Mouse (Mus musculus) forebrain, embryonic 11.5 days (tissue): ENCODE results near the gene Micall1. TPM values are rescaled to one million over a fixed set of nuclear protein-coding genes. Genes with fewer than 3 reads are reported as not detected.

ENCODE experiments used
- ATAC-seq: fragments of 200-750 bp; cut with Nextera tagmentation; replicated peaks from 2 replicates; pipeline ENCODE4 v1.8.0; 2017; ENCODE audit warnings: moderate TSS enrichment; ENCODE audit not compliant: low FRiP score
- DNase-seq: peaks from one replicate; pipeline ENCODE4 v3.0.0-alpha.2; 2017; ENCODE audit warnings: low spot score
- H3K27ac ChIP-seq: fragments of 300-500 bp; sonication (generic); 2 replicates; pipeline ENCODE4 v1.5.1; 2014; ENCODE audit warnings: low read depth, low read length
- H3K27me3 ChIP-seq: fragments of 300-500 bp; sonication (generic); 2 replicates; pipeline ENCODE4 v1.6.1; 2014; ENCODE audit warnings: mild to moderate bottlenecking, low read length, mixed read lengths; ENCODE audit not compliant: control insufficient read depth, insufficient read depth
- H3K36me3 ChIP-seq: fragments of 300-500 bp; sonication (generic); 2 replicates; pipeline ENCODE4 v1.6.1; 2014; ENCODE audit warnings: mild to moderate bottlenecking, low read length, moderate library complexity, mixed read lengths; ENCODE audit not compliant: control insufficient read depth, insufficient read depth
- H3K4me1 ChIP-seq: fragments of 300-500 bp; sonication (generic); replicated peaks from 2 replicates; pipeline ENCODE4 v1.6.1; 2014; ENCODE audit warnings: low read length, mixed read lengths; ENCODE audit not compliant: control insufficient read depth, insufficient read depth
- H3K4me2 ChIP-seq: fragments of 300-500 bp; sonication (generic); 2 replicates; pipeline ENCODE4 v1.6.1; 2014; ENCODE audit warnings: low read depth, mild to moderate bottlenecking, low read length, moderate library complexity, mixed read lengths; ENCODE audit not compliant: severe bottlenecking
- H3K4me3 ChIP-seq: fragments of 300-500 bp; sonication (generic); 2 replicates; pipeline ENCODE4 v1.5.1; 2014; ENCODE audit warnings: low read depth, low read length
- H3K9ac ChIP-seq: fragments of 300-500 bp; sonication (generic); 2 replicates; pipeline ENCODE4 v1.6.1; 2014; ENCODE audit warnings: low read length
- H3K9me3 ChIP-seq: fragments of 300-500 bp; sonication (generic); 2 replicates; pipeline ENCODE4 v1.6.1; 2016; ENCODE audit warnings: low read length, mixed read lengths; ENCODE audit not compliant: control insufficient read depth
- WGBS: fragments of 180-500 bp; shearing (Covaris S2); extraction: QIAGEN DNeasy Blood & Tissue Kit; methylation state at CpG from one replicate; pipeline ENCODE4 v1.1.7; 2014; 5-methylcytosine and 5-hydroxymethylcytosine counted together
- polyA plus RNA-seq: library from polyadenylated mRNA; unstranded; fragments of >200 nt; fragmentation: Nextera tagmentation; extraction: Ambion mirVana; gene quantifications from 2 replicates; pipeline ENCODE4 v1.2.1, GENCODE M21; 2014

Gene Micall1
- polyA plus RNA-seq, 1 experiment from 2014 or later = 7.6 TPM

GRCm38 (mm10) chr15:79068416-79068815, 40.3 kb upstream of the Micall1 start:
- Histone ChIP-seq H3K27ac (no peak overlapping the region), H3K4me1 (no peaks in the 10 kb centered on the region), H3K4me3 (no peak overlapping the region), H3K27me3 (no peaks in the 10 kb centered on the region), H3K9me3 (no peaks in the 10 kb centered on the region), H3K4me2 (no peak overlapping the region), H3K36me3 (no peaks in the 10 kb centered on the region), H3K9ac (no peak overlapping the region)
- 78% methylated on average over 3 of the region's 3 CpGs for WGBS
- DNase-seq (no peak), ATAC-seq (no peak)

- Histone ChIP-seq H3K4me1 (peaks cover 7% of the 10 kb centered on the region; the same call in 1 of the 2 replicates), H3K36me3 (no peaks in the 10 kb centered on the region), H3K27me3 (no peaks in the 10 kb centered on the region), H3K4me3 (no peak overlapping the region), H3K9me3 (no peaks in the 10 kb centered on the region), H3K4me2 (no peak overlapping the region), H3K27ac (no peak overlapping the region), H3K9ac (no peak overlapping the region)
- ATAC-seq = no peak
- DNase-seq = no peak
- 62% methylated on average over 5 of the region's 5 CpGs for WGBS
Observed at GRCm38 (mm10) chr15:79071117-79072039, 37.3 kb upstream of the Micall1 start.

GRCm38 (mm10) chr15:79073752-79074151, 34.9 kb upstream of the Micall1 start:
- H3K9me3 ChIP-seq = no peaks in the 10 kb centered on the region
- ATAC-seq (no peak), DNase-seq (no peak)
- H3K4me2 ChIP-seq = no peak overlapping the region
- no peak overlapping the region for H3K4me3 ChIP-seq
- no peak overlapping the region for H3K27ac ChIP-seq
- no peaks in the 10 kb centered on the region for H3K27me3 ChIP-seq
- H3K9ac ChIP-seq = no peak overlapping the region
- H3K36me3 ChIP-seq = peaks cover 7% of the 10 kb centered on the region
- H3K4me1 ChIP-seq = peaks cover 7% of the 10 kb centered on the region; the same call in 1 of the 2 replicates

GRCm38 (mm10) chr15:79074446-79074845, 34.3 kb upstream of the Micall1 start:
- Histone ChIP-seq H3K4me2 (peak overlapping the region; percentile 88), H3K9ac (peak overlapping the region; percentile 87), H3K4me3 (peak overlapping the region; percentile 92), H3K9me3 (no peaks in the 10 kb centered on the region), H3K27ac (peak overlapping the region; percentile 87), H3K4me1 (peaks cover 7% of the 10 kb centered on the region; the same call in 1 of the 2 replicates), H3K36me3 (peaks cover 13% of the 10 kb centered on the region), H3K27me3 (no peaks in the 10 kb centered on the region)
- no peak for DNase-seq
- 39% methylated on average over 10 of the region's 10 CpGs for WGBS
- ATAC-seq = no peak

- H3K4me1 ChIP-seq = peaks cover 7% of the 10 kb centered on the region; the same call in 1 of the 2 replicates
- under 1% methylated on average over 47 of the region's 49 CpGs for WGBS
- DNase-seq (peak; percentile 93), ATAC-seq (peak; percentile 87)
- peak within 1 kb of the TSS; percentile 87 for H3K9ac ChIP-seq
- peak within 1 kb of the TSS; percentile 88 for H3K4me2 ChIP-seq
- H3K9me3 ChIP-seq = no peaks in the 10 kb centered on the region
- H3K27me3 ChIP-seq = no peaks in the 10 kb centered on the region
- H3K4me3 ChIP-seq = peak within 1 kb of the TSS; percentile 92
- peak within 1 kb of the TSS; percentile 87 for H3K27ac ChIP-seq
- peaks cover 17% of the 10 kb centered on the region for H3K36me3 ChIP-seq
Observed at GRCm38 (mm10) chr15:79074913-79075532, 33.7 kb upstream of the Micall1 start, which contains the start of gene Eif3l. TSS of gene Eif3l (plus strand) at chr15:79075179.

- no peak for DNase-seq
- H3K4me3 ChIP-seq = peak overlapping the region; percentile 92
- peaks cover 7% of the 10 kb centered on the region; the same call in 1 of the 2 replicates for H3K4me1 ChIP-seq
- H3K36me3 ChIP-seq = peaks cover 17% of the 10 kb centered on the region
- H3K9ac ChIP-seq = peak overlapping the region; percentile 87
- no peak overlapping the region for H3K27ac ChIP-seq
- no peak for ATAC-seq
- H3K4me2 ChIP-seq = peak overlapping the region; percentile 88
- no peaks in the 10 kb centered on the region for H3K27me3 ChIP-seq
- H3K9me3 ChIP-seq = no peaks in the 10 kb centered on the region
- WGBS = 42% methylated on average over 15 of the region's 15 CpGs
Observed at GRCm38 (mm10) chr15:79075658-79076365, 32.9 kb upstream of the Micall1 start.

GRCm38 (mm10) chr15:79079567-79079966, 29.1 kb upstream of the Micall1 start:
- peaks cover 36% of the 10 kb centered on the region for H3K36me3 ChIP-seq
- peaks cover 4% of the 10 kb centered on the region; the same call in 1 of the 2 replicates for H3K4me1 ChIP-seq
- 100% methylated on average over 7 of the region's 7 CpGs for WGBS
- H3K27me3 ChIP-seq = no peaks in the 10 kb centered on the region
- H3K9ac ChIP-seq = no peak overlapping the region
- no peaks in the 10 kb centered on the region for H3K9me3 ChIP-seq
- H3K27ac ChIP-seq = no peak overlapping the region
- H3K4me3 ChIP-seq = no peak overlapping the region
- ATAC-seq = no peak
- no peak overlapping the region for H3K4me2 ChIP-seq
- DNase-seq = no peak

- no peak overlapping the region for H3K4me3 ChIP-seq
- H3K4me1 ChIP-seq = no peaks in the 10 kb centered on the region
- no peaks in the 10 kb centered on the region for H3K9me3 ChIP-seq
- peaks cover 17% of the 10 kb centered on the region; the same call in 1 of the 2 replicates for H3K36me3 ChIP-seq
- H3K4me2 ChIP-seq = no peak overlapping the region
- DNase-seq (no peak), ATAC-seq (no peak)
- no peak overlapping the region for H3K9ac ChIP-seq
- no peak overlapping the region for H3K27ac ChIP-seq
- 91% methylated on average over 6 of the region's 6 CpGs for WGBS
- H3K27me3 ChIP-seq = no peaks in the 10 kb centered on the region
Observed at GRCm38 (mm10) chr15:79092284-79092683, 16.4 kb upstream of the Micall1 start.
